Mouse (Mus musculus) erythroid progenitor cell, adult 5-6 weeks (primary cell): ENCODE measurements around the gene Rnf220. TPM values are rescaled to one million over a fixed set of nuclear protein-coding genes. Genes with fewer than 3 reads are reported as not detected.

Source experiments
- ATAC-seq: replicated peaks from 2 replicates; pipeline ENCODE4 v1.8.0; 2016; ENCODE audit warnings: moderate number of reproducible peaks, mild to moderate bottlenecking, moderate TSS enrichment, inconsistent platforms; ENCODE audit not compliant: poor library complexity, low FRiP score, severe bottlenecking
- total RNA-seq, 2 experiments: library from RNA; stranded (forward) in 1 of 2; stranded (reverse) in 1 of 2; fragments of 150-400 nt in 1 of 2; fragments of 186-747, 209-891 nt in 1 of 2; gene quantifications; 2 replicates each; pipeline versions ENCODE4 v1.2.3 to v1.2.4; 2015 to 2017; ENCODE audit warnings: low replicate concordance in 2 of 2

The Rnf220 gene
- total RNA-seq (2015; ENCODE audit: low replicate concordance) = 20.9 and 22.6 TPM in 2 replicates
- total RNA-seq (2017; ENCODE audit: low replicate concordance) = 10.1 and 21.9 TPM in 2 replicates

GRCm38 (mm10) chr4:117496482-117497165, at the start of gene Rnf220:
Rnf220 (minus strand) TSS chr4:117497052.
- ATAC-seq = no peak

GRCm38 (mm10) chr4:117546616-117547015, 49.8 kb upstream of the Rnf220 start:
- ATAC-seq = no peak

- ATAC-seq = no peak
Observed at GRCm38 (mm10) chr4:117545448-117545847, 48.6 kb upstream of the Rnf220 start.

GRCm38 (mm10) chr4:117540571-117540970, 43.7 kb upstream of the Rnf220 start:
- ATAC-seq = no peak

- no peak for ATAC-seq
Observed at GRCm38 (mm10) chr4:117539329-117539980, 42.6 kb upstream of the Rnf220 start.

GRCm38 (mm10) chr4:117537002-117537401, 40.1 kb upstream of the Rnf220 start:
- ATAC-seq = no peak

- ATAC-seq = no peak
Observed at GRCm38 (mm10) chr4:117535496-117536200, 38.8 kb upstream of the Rnf220 start.

GRCm38 (mm10) chr4:117529843-117530242, 33.0 kb upstream of the Rnf220 start:
- no peak for ATAC-seq

- no peak for ATAC-seq
Observed at GRCm38 (mm10) chr4:117527952-117528351, 31.1 kb upstream of the Rnf220 start.

GRCm38 (mm10) chr4:117527116-117527899, 30.5 kb upstream of the Rnf220 start:
- no peak for ATAC-seq

GRCm38 (mm10) chr4:117525990-117526389, 29.1 kb upstream of the Rnf220 start:
- ATAC-seq = no peak

GRCm38 (mm10) chr4:117521350-117521749, 24.5 kb upstream of the Rnf220 start:
- no peak for ATAC-seq

- no peak for ATAC-seq
Observed at GRCm38 (mm10) chr4:117518246-117518645, 21.4 kb upstream of the Rnf220 start.

GRCm38 (mm10) chr4:117499043-117499442, 2.2 kb upstream of the Rnf220 start:
- no peak for ATAC-seq

GRCm38 (mm10) chr4:117495869-117496401, 917 bp downstream of the Rnf220 start:
- no peak for ATAC-seq

- peak; percentile 44; the same call in 1 of the 2 replicates for ATAC-seq
Observed at GRCm38 (mm10) chr4:117494911-117495501, 1.8 kb downstream of the Rnf220 start.

GRCm38 (mm10) chr4:117493905-117494851, 2.7 kb downstream of the Rnf220 start:
- 0 out of 2 replicates have a peak, but pooled peaks have one; percentile 44 for ATAC-seq

GRCm38 (mm10) chr4:117493161-117493568, 3.7 kb downstream of the Rnf220 start:
- ATAC-seq = no peak
